Mouse (Mus musculus): ENCODE results near the gene Hivep3.

DNA sequence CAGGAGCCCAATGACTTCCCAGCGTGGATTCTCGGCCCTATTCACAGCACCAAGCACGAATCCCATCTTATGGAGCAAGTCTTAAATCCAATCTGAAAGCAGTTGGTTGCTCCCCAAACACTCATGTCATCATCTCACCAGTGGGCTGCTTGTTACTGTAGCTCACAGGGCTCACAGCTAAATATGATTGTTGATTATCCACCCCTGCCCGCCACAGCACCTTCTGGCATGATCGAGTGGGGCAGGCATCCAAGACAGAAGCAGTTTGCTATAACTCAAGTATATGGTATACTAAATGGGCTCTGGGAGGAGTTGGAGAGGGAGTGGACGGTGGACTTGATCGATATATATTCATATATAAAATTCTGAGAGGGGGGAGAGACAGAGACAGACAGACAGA, 146.7 kb downstream of the Hivep3 start:
- no peak for TF ChIP-seq POLR2A (IDR thresholded peaks at IDR 0.05; ENCODE audit: control insufficient read depth, extremely low read depth, insufficient read depth, low read length, poor library complexity)
- TF ChIP-seq CTCF (IDR thresholded peaks at IDR 0.05; ENCODE audit: borderline replicate concordance, control insufficient read depth, extremely low read depth, insufficient read depth, low read length, poor library complexity) = no peak

Measured in thymus, adult 2 months (tissue).